Mouse (Mus musculus) neural tube, embryonic 14.5 days (tissue): ENCODE data around the gene Zbtb8a. TPM values are rescaled to one million over a fixed set of nuclear protein-coding genes. Genes with fewer than 3 reads are reported as not detected.

ENCODE experiments used
- ATAC-seq: fragments of 200-750 bp; cut with Nextera tagmentation; 2 replicates; pipeline ENCODE4 v1.8.0; 2017; ENCODE audit warnings: low read depth, mild to moderate bottlenecking, moderate TSS enrichment, moderate library complexity
- H3K27ac ChIP-seq: fragments of 300-500 bp; sonication (generic); 2 replicates; pipeline ENCODE4 v1.5.1; 2014; ENCODE audit warnings: low read depth, mild to moderate bottlenecking, control low read depth, low read length, moderate library complexity, mixed read lengths
- H3K27me3 ChIP-seq: fragments of 300-500 bp; sonication (generic); 2 replicates; pipeline ENCODE4 v1.6.1; 2014; ENCODE audit warnings: low read length; ENCODE audit not compliant: control insufficient read depth, insufficient read depth
- H3K36me3 ChIP-seq: fragments of 300-500 bp; sonication (generic); 2 replicates; pipeline ENCODE4 v1.6.1; 2014; ENCODE audit warnings: low read length, mixed read lengths; ENCODE audit not compliant: control insufficient read depth, insufficient read depth
- H3K4me1 ChIP-seq: fragments of 300-500 bp; sonication (generic); 2 replicates; pipeline ENCODE4 v1.6.1; 2014; ENCODE audit warnings: low read length; ENCODE audit not compliant: control insufficient read depth, insufficient read depth
- H3K4me2 ChIP-seq: fragments of 300-500 bp; sonication (generic); 2 replicates; pipeline ENCODE4 v1.6.1; 2014; ENCODE audit warnings: mild to moderate bottlenecking, low read depth, low read length, control low read depth
- H3K4me3 ChIP-seq: fragments of 300-500 bp; sonication (generic); 2 replicates; pipeline ENCODE4 v1.5.1; 2014; ENCODE audit warnings: low read depth, low read length, control low read depth, mixed read lengths
- H3K9ac ChIP-seq: fragments of 300-500 bp; sonication (generic); replicated peaks from 2 replicates; pipeline ENCODE4 v1.6.1; 2014; ENCODE audit warnings: low read depth, mild to moderate bottlenecking, control low read depth, low read length, mixed read lengths
- H3K9me3 ChIP-seq: fragments of 300-500 bp; sonication (generic); 2 replicates; pipeline ENCODE4 v1.6.1; 2016; ENCODE audit warnings: low read length; ENCODE audit not compliant: control insufficient read depth
- WGBS: fragments of 180-500 bp; shearing (Covaris S2); extraction: QIAGEN DNeasy Blood & Tissue Kit; methylation state at CpG from one replicate; pipeline ENCODE4 v1.1.7; 2014; 5-methylcytosine and 5-hydroxymethylcytosine counted together
- polyA plus RNA-seq: library from polyadenylated mRNA; unstranded; fragments of >200 nt; fragmentation: Nextera tagmentation; extraction: Ambion mirVana; gene quantifications from 2 replicates; pipeline ENCODE4 v1.2.1, GENCODE M21; 2014

The Zbtb8a gene
- polyA plus RNA-seq, 1 experiment from 2014 or later: 18.0 TPM

DNA sequence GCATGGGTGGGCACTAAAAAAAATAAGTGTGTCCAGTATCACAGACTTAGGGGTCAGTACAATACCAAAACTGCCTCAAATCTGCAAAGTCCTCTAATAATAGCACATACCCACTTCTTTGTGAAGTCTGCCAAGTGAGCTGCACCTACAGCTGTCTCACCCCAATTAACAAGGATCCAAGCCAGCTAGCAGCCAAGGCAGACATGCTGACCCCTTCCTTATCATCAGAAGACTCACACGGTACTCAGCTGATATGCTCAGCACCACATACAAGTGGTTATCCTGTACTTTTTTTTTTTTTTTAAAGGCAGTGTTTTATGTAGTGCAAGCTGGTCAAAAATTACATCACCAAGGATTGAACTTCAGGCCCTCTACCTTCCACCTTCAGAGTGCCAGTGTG is 73.6 kb downstream of the Zbtb8a start:
- H3K36me3 ChIP-seq: peaks cover 21% of the 10 kb centered on the region; the same call in 1 of the 2 replicates
- H3K4me3 ChIP-seq: no peak overlapping the region
- no peaks in the 10 kb centered on the region for H3K27me3 ChIP-seq
- no peak overlapping the region for H3K9ac ChIP-seq
- no peaks in the 10 kb centered on the region for H3K9me3 ChIP-seq
- H3K4me1 ChIP-seq: no peaks in the 10 kb centered on the region
- H3K4me2 ChIP-seq: no peak overlapping the region
- no peak for ATAC-seq
- WGBS: 75% methylated on average over 1 of the region's 1 CpGs
- no peak overlapping the region for H3K27ac ChIP-seq

GRCm38 (mm10) chr4:129303816-129304215 is 74.1 kb downstream of the Zbtb8a start:
- ATAC-seq: no peak
- H3K9ac ChIP-seq: no peak overlapping the region

More at GRCm38 (mm10) chr4:129303816-129304215, 74.1 kb downstream of the Zbtb8a start:
- H3K36me3 ChIP-seq: peaks cover 17% of the 10 kb centered on the region; the same call in 1 of the 2 replicates
- no peak overlapping the region for H3K4me2 ChIP-seq
- WGBS: 89% methylated on average over 9 of the region's 9 CpGs
- no peaks in the 10 kb centered on the region for H3K4me1 ChIP-seq
- H3K27ac ChIP-seq: no peak overlapping the region
- H3K4me3 ChIP-seq: no peak overlapping the region
- H3K9me3 ChIP-seq: no peaks in the 10 kb centered on the region
- no peaks in the 10 kb centered on the region for H3K27me3 ChIP-seq

Other genes with a start within 250 kb of the Zbtb8a start
- gene Fndc5, start 241.1 kb downstream of the Zbtb8a start, polyA plus RNA-seq: 27.4 and 32.4 TPM in 2 replicates
- 18.3 and 19.8 TPM in 2 replicates for gene S100pbp, start 188.4 kb downstream of the Zbtb8a start, polyA plus RNA-seq
- 130 and 134 TPM in 2 replicates for gene Yars, start 188.4 kb downstream of the Zbtb8a start, polyA plus RNA-seq
- 4.5 and 6.2 TPM in 2 replicates for gene C77080, start 116.7 kb downstream of the Zbtb8a start, polyA plus RNA-seq
- gene Sync, start 90.5 kb downstream of the Zbtb8a start, polyA plus RNA-seq: 1.6 and 3.5 TPM in 2 replicates
- 231 and 265 TPM in 2 replicates for gene Rbbp4, start 42.7 kb downstream of the Zbtb8a start, polyA plus RNA-seq
- gene Zbtb8os, start 42.4 kb downstream of the Zbtb8a start, polyA plus RNA-seq: 19.5 and 21.7 TPM in 2 replicates
- 16.1 and 16.2 TPM in 2 replicates for gene Zbtb8b, start 62.7 kb upstream of the Zbtb8a start, polyA plus RNA-seq
- 32.8 and 33.2 TPM in 2 replicates for gene Bsdc1, start 83.5 kb upstream of the Zbtb8a start, polyA plus RNA-seq
- gene Tssk3, start 112.9 kb upstream of the Zbtb8a start, polyA plus RNA-seq: 0.27 and 0.32 TPM in 2 replicates
- gene Fam229a, start 113.1 kb upstream of the Zbtb8a start, polyA plus RNA-seq: 0.64 TPM in 1 of 2 replicates, not detected in the other
- 1,581 and 1,634 TPM in 2 replicates for gene Marcksl1, start 135.5 kb upstream of the Zbtb8a start, polyA plus RNA-seq
- 67.2 and 94.0 TPM in 2 replicates for gene Hdac1, start 164.6 kb upstream of the Zbtb8a start, polyA plus RNA-seq
- gene Lck, start 195.5 kb upstream of the Zbtb8a start, polyA plus RNA-seq: 10.0 and 10.5 TPM in 2 replicates
- gene Fam167b, start 200.4 kb upstream of the Zbtb8a start, polyA plus RNA-seq: not detected in 2 replicates
- 206 and 221 TPM in 2 replicates for gene Eif3i, start 222.5 kb upstream of the Zbtb8a start, polyA plus RNA-seq
- gene Tmem234, start 222.6 kb upstream of the Zbtb8a start, polyA plus RNA-seq: 188 and 191 TPM in 2 replicates
- 3.9 and 4.7 TPM in 2 replicates for gene Dcdc2b, start 236.1 kb upstream of the Zbtb8a start, polyA plus RNA-seq
- gene Iqcc, start 241.0 kb upstream of the Zbtb8a start, polyA plus RNA-seq: 28.2 and 33.3 TPM in 2 replicates
- gene Ccdc28b, start 245.8 kb upstream of the Zbtb8a start, polyA plus RNA-seq: 136 and 141 TPM in 2 replicates